Mouse (Mus musculus) thymus, postnatal 0 days (tissue): ENCODE measurements around the gene Dpp10. TPM values are rescaled to one million over a fixed set of nuclear protein-coding genes. Genes with fewer than 3 reads are reported as not detected.

ENCODE experiments used
- DNase-seq: peaks from one replicate; pipeline ENCODE4 v3.0.0-alpha.2; 2015; ENCODE audit warnings: low spot score
- polyA plus RNA-seq: library from polyadenylated mRNA; unstranded; fragments of >200 nt; fragmentation: Nextera tagmentation; extraction: Ambion mirVana; gene quantifications from 2 replicates; pipeline ENCODE4 v1.2.1, GENCODE M21; 2015

Gene Dpp10
- polyA plus RNA-seq, 1 experiment from 2014 or later: 1.6 TPM

- DNase-seq: no peak
These were observed 125.8 kb downstream of the Dpp10 start for GRCm38 (mm10) chr1:123919606-123920005.

- DNase-seq: no peak
These were observed 142.7 kb downstream of the Dpp10 start for GRCm38 (mm10) chr1:123902628-123903027.

- no peak for DNase-seq
These were observed 144.1 kb downstream of the Dpp10 start for GRCm38 (mm10) chr1:123901218-123901617.

GRCm38 (mm10) chr1:123887243-123887642 is 158.1 kb downstream of the Dpp10 start:
- DNase-seq: no peak

GRCm38 (mm10) chr1:123846881-123847280 is 198.5 kb downstream of the Dpp10 start:
- DNase-seq: no peak

GRCm38 (mm10) chr1:123801206-123801605 is 244.2 kb downstream of the Dpp10 start:
- no peak for DNase-seq

- DNase-seq: no peak
These were observed 279.8 kb downstream of the Dpp10 start for GRCm38 (mm10) chr1:123765511-123765910.

- DNase-seq: no peak
These were observed 283.1 kb downstream of the Dpp10 start for GRCm38 (mm10) chr1:123762272-123762671.

- no peak for DNase-seq
These were observed 289.3 kb downstream of the Dpp10 start for GRCm38 (mm10) chr1:123756055-123756454.

GRCm38 (mm10) chr1:123707292-123707691 is 338.1 kb downstream of the Dpp10 start:
- no peak for DNase-seq

- DNase-seq: no peak
These were observed 386.9 kb downstream of the Dpp10 start for GRCm38 (mm10) chr1:123658409-123658808.

GRCm38 (mm10) chr1:123656607-123657006 is 388.8 kb downstream of the Dpp10 start:
- DNase-seq: no peak

- DNase-seq: no peak
These were observed 407.5 kb downstream of the Dpp10 start for GRCm38 (mm10) chr1:123637897-123638296.

GRCm38 (mm10) chr1:123628268-123628667 is 417.1 kb downstream of the Dpp10 start:
- no peak for DNase-seq

GRCm38 (mm10) chr1:123584857-123585256 is 460.5 kb downstream of the Dpp10 start:
- no peak for DNase-seq

GRCm38 (mm10) chr1:123580112-123580511 is 465.2 kb downstream of the Dpp10 start:
- no peak for DNase-seq

GRCm38 (mm10) chr1:123573713-123574112 is 471.6 kb downstream of the Dpp10 start:
- DNase-seq: no peak

GRCm38 (mm10) chr1:123542496-123542895 is 502.9 kb downstream of the Dpp10 start:
- DNase-seq: no peak

- no peak for DNase-seq
These were observed 577.6 kb downstream of the Dpp10 start for GRCm38 (mm10) chr1:123467729-123468128.

- no peak for DNase-seq
These were observed 631.2 kb downstream of the Dpp10 start for GRCm38 (mm10) chr1:123414163-123414562.

GRCm38 (mm10) chr1:123351300-123351699 is 694.1 kb downstream of the Dpp10 start:
- DNase-seq: no peak

- DNase-seq: no peak
These were observed 707.5 kb downstream of the Dpp10 start for GRCm38 (mm10) chr1:123337877-123338276.

- DNase-seq: no peak
These were observed 728.5 kb downstream of the Dpp10 start for GRCm38 (mm10) chr1:123316886-123317285.
